Mouse (Mus musculus): ENCODE measurements around the gene Acad10. TPM values are rescaled to one million over a fixed set of nuclear protein-coding genes. Genes with fewer than 3 reads are reported as not detected.
A peak's percentile ranks its signal among the peaks of the same experiment; 100 is the strongest.

The Acad10 gene
- polyA plus RNA-seq, 1 experiment from 2014 or later: 3.5 TPM

- Histone ChIP-seq H3K27me3 (ENCODE audit: control insufficient read depth, insufficient read depth, low read length) (no peaks in the 10 kb centered on the region), H3K4me2 (ENCODE audit: low read depth, low read length) (no peak overlapping the region), H3K4me1 (ENCODE audit: control insufficient read depth, insufficient read depth, low read length) (peaks cover 21% of the 10 kb centered on the region), H3K9ac (ENCODE audit: low read length) (no peak overlapping the region), H3K4me3 (replicated peaks; ENCODE audit: low read length) (no peak overlapping the region), H3K27ac (ENCODE audit: low read length) (no peak overlapping the region), H3K9me3 (replicated peaks; ENCODE audit: control insufficient read depth, low read length) (no peaks in the 10 kb centered on the region), H3K36me3 (ENCODE audit: control insufficient read depth, insufficient read depth, low read length) (no peaks in the 10 kb centered on the region)
- ATAC-seq (ENCODE audit: insufficient read depth, low FRiP score): no peak
- 88% methylated on average over 10 of the region's 10 CpGs for WGBS
Measured at GRCm38 (mm10) chr5:121585005-121585404, 75.3 kb downstream of the Acad10 start.

- Histone ChIP-seq H3K27me3 (ENCODE audit: control insufficient read depth, insufficient read depth, low read length) (no peaks in the 10 kb centered on the region), H3K4me3 (replicated peaks; ENCODE audit: low read length) (no peak overlapping the region), H3K4me1 (ENCODE audit: control insufficient read depth, insufficient read depth, low read length) (peaks cover 21% of the 10 kb centered on the region), H3K27ac (ENCODE audit: low read length) (peak overlapping the region; percentile 70), H3K9me3 (replicated peaks; ENCODE audit: control insufficient read depth, low read length) (no peaks in the 10 kb centered on the region), H3K9ac (ENCODE audit: low read length) (no peak overlapping the region), H3K36me3 (ENCODE audit: control insufficient read depth, insufficient read depth, low read length) (no peaks in the 10 kb centered on the region; the same call in 1 of the 2 replicates), H3K4me2 (ENCODE audit: low read depth, low read length) (0 out of 2 replicates have a peak overlapping the region, but pooled peaks have one; percentile 7)
- WGBS: 46% methylated on average over 12 of the region's 12 CpGs
- ATAC-seq (ENCODE audit: insufficient read depth, low FRiP score): peak; percentile 89
Measured at GRCm38 (mm10) chr5:121583765-121584501, 76.4 kb downstream of the Acad10 start.

- 91% methylated on average over 8 of the region's 8 CpGs for WGBS
- no peak for ATAC-seq (ENCODE audit: insufficient read depth, low FRiP score)
Measured at GRCm38 (mm10) chr5:121581945-121582344, 78.4 kb downstream of the Acad10 start.

GRCm38 (mm10) chr5:121576927-121577488 is 83.3 kb downstream of the Acad10 start:
- no peak for ATAC-seq (ENCODE audit: insufficient read depth, low FRiP score)
- Histone ChIP-seq H3K27ac (ENCODE audit: low read length) (no peak overlapping the region), H3K4me1 (ENCODE audit: control insufficient read depth, insufficient read depth, low read length) (no peaks in the 10 kb centered on the region), H3K9me3 (replicated peaks; ENCODE audit: control insufficient read depth, low read length) (no peaks in the 10 kb centered on the region), H3K36me3 (ENCODE audit: control insufficient read depth, insufficient read depth, low read length) (no peaks in the 10 kb centered on the region; the same call in 1 of the 2 replicates), H3K4me2 (ENCODE audit: low read depth, low read length) (no peak overlapping the region), H3K4me3 (replicated peaks; ENCODE audit: low read length) (no peak overlapping the region), H3K27me3 (ENCODE audit: control insufficient read depth, insufficient read depth, low read length) (no peaks in the 10 kb centered on the region), H3K9ac (ENCODE audit: low read length) (no peak overlapping the region)
- 82% methylated on average over 11 of the region's 11 CpGs for WGBS

More at GRCm38 (mm10) chr5:121581945-121582344, 78.4 kb downstream of the Acad10 start:
- Histone ChIP-seq H3K36me3 (ENCODE audit: control insufficient read depth, insufficient read depth, low read length) (no peaks in the 10 kb centered on the region; the same call in 1 of the 2 replicates), H3K4me3 (replicated peaks; ENCODE audit: low read length) (no peak overlapping the region), H3K27ac (ENCODE audit: low read length) (no peak overlapping the region), H3K4me1 (ENCODE audit: control insufficient read depth, insufficient read depth, low read length) (peaks cover 15% of the 10 kb centered on the region; the same call in 1 of the 2 replicates), H3K9ac (ENCODE audit: low read length) (no peak overlapping the region), H3K27me3 (ENCODE audit: control insufficient read depth, insufficient read depth, low read length) (no peaks in the 10 kb centered on the region), H3K4me2 (ENCODE audit: low read depth, low read length) (no peak overlapping the region), H3K9me3 (replicated peaks; ENCODE audit: control insufficient read depth, low read length) (no peaks in the 10 kb centered on the region)

- no peak overlapping the region for H3K4me3 ChIP-seq (replicated peaks; ENCODE audit: low read length)
- no peak for ATAC-seq (ENCODE audit: insufficient read depth, low FRiP score)
- H3K4me2 ChIP-seq (ENCODE audit: low read depth, low read length): no peak overlapping the region
- no peaks in the 10 kb centered on the region; the same call in 1 of the 2 replicates for H3K36me3 ChIP-seq (ENCODE audit: control insufficient read depth, insufficient read depth, low read length)
- WGBS: 93% methylated on average over 11 of the region's 11 CpGs
- no peak overlapping the region for H3K27ac ChIP-seq (ENCODE audit: low read length)
- H3K9me3 ChIP-seq (replicated peaks; ENCODE audit: control insufficient read depth, low read length): no peaks in the 10 kb centered on the region
- no peaks in the 10 kb centered on the region for H3K4me1 ChIP-seq (ENCODE audit: control insufficient read depth, insufficient read depth, low read length)
- H3K9ac ChIP-seq (ENCODE audit: low read length): no peak overlapping the region
- H3K27me3 ChIP-seq (ENCODE audit: control insufficient read depth, insufficient read depth, low read length): no peaks in the 10 kb centered on the region
Measured at GRCm38 (mm10) chr5:121575867-121576266, 84.4 kb downstream of the Acad10 start.

DNA sequence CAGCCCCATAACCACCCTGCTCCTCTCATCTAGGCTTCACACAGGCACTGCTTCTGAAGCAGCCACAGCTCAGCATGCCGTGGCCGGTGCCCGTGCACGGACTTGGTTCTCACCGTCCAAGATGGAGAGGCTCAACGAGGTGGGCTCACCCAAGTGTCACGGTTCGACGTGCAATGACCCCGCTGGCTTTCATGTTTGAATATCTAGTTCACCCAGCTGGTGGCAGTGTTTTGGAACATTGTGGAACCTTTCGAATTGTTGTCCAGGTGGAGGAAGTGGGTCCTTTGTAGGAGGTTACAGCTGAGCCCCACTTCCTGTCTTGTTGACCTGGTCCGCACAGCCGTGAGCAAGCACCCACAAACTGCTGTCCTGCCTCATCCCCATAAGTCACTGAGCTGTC is 86.2 kb downstream of the Acad10 start:
- no peak overlapping the region for H3K4me2 ChIP-seq (ENCODE audit: low read depth, low read length)
- H3K9me3 ChIP-seq (replicated peaks; ENCODE audit: control insufficient read depth, low read length): no peaks in the 10 kb centered on the region
- no peak overlapping the region for H3K27ac ChIP-seq (ENCODE audit: low read length)
- no peak overlapping the region for H3K9ac ChIP-seq (ENCODE audit: low read length)
- ATAC-seq (ENCODE audit: insufficient read depth, low FRiP score): no peak
- 89% methylated on average over 13 of the region's 13 CpGs for WGBS
- no peak overlapping the region for H3K4me3 ChIP-seq (replicated peaks; ENCODE audit: low read length)
- H3K4me1 ChIP-seq (ENCODE audit: control insufficient read depth, insufficient read depth, low read length): no peaks in the 10 kb centered on the region
- no peaks in the 10 kb centered on the region for H3K27me3 ChIP-seq (ENCODE audit: control insufficient read depth, insufficient read depth, low read length)
- H3K36me3 ChIP-seq (ENCODE audit: control insufficient read depth, insufficient read depth, low read length): no peaks in the 10 kb centered on the region; the same call in 1 of the 2 replicates

Other genes starting within 250 kb of the Acad10 start
- gene Tmem116, start 208.6 kb downstream of the Acad10 start, polyA plus RNA-seq (2015; fragmentation: Nextera tagmentation; extraction: Ambion mirVana): 3.5 and 4.5 TPM in 2 replicates
- gene Erp29, start 208.0 kb downstream of the Acad10 start, polyA plus RNA-seq (2015; fragmentation: Nextera tagmentation; extraction: Ambion mirVana): 185 and 207 TPM in 2 replicates
- 0.10 TPM in 1 of 2 replicates, not detected in the other for gene Adam1b, start 157.1 kb downstream of the Acad10 start, polyA plus RNA-seq (2015; fragmentation: Nextera tagmentation; extraction: Ambion mirVana)
- gene Adam1a, start 115.0 kb downstream of the Acad10 start, polyA plus RNA-seq (2015; fragmentation: Nextera tagmentation; extraction: Ambion mirVana): 0.81 and 1.3 TPM in 2 replicates
- gene Gm42878, start 115.0 kb downstream of the Acad10 start, polyA plus RNA-seq (2015; fragmentation: Nextera tagmentation; extraction: Ambion mirVana): 0.54 TPM in 1 of 2 replicates, not detected in the other
- gene Mapkapk5, start 114.6 kb downstream of the Acad10 start, polyA plus RNA-seq (2015; fragmentation: Nextera tagmentation; extraction: Ambion mirVana): 44.3 and 45.7 TPM in 2 replicates
- gene Aldh2, start 66.7 kb downstream of the Acad10 start, polyA plus RNA-seq (2015; fragmentation: Nextera tagmentation; extraction: Ambion mirVana): 224 and 249 TPM in 2 replicates
- gene Acad12, start 41.6 kb downstream of the Acad10 start, polyA plus RNA-seq (2015; fragmentation: Nextera tagmentation; extraction: Ambion mirVana): 2.6 and 2.8 TPM in 2 replicates
- 29.5 and 34.5 TPM in 2 replicates for gene Brap, start within 50 bp of the Acad10 start, polyA plus RNA-seq (2015; fragmentation: Nextera tagmentation; extraction: Ambion mirVana)
- gene Atxn2, start 50.8 kb upstream of the Acad10 start, polyA plus RNA-seq (2015; fragmentation: Nextera tagmentation; extraction: Ambion mirVana): 33.1 and 36.6 TPM in 2 replicates
- gene Sh2b3, start 177.1 kb upstream of the Acad10 start, polyA plus RNA-seq (2015; fragmentation: Nextera tagmentation; extraction: Ambion mirVana): 8.3 and 8.8 TPM in 2 replicates
- 16.9 and 17.4 TPM in 2 replicates for gene Pheta1, start 188.5 kb upstream of the Acad10 start, polyA plus RNA-seq (2015; fragmentation: Nextera tagmentation; extraction: Ambion mirVana)

Data from stomach, embryonic 16.5 days (tissue).